ENCODE assay signal across 8 mouse cellular contexts in genomic region chr4:134918381-134918780, GRCm38 (mm10). TPM values are rescaled to one million over a fixed set of nuclear protein-coding genes. Genes with fewer than 3 reads are reported as not detected.
DNase-seq lines count a peak whose midpoint lies in the region; ATAC-seq lines count a peak whose summit lies in the region.

No protein-coding gene starts in this region.

- WGBS in forebrain, embryonic 15.5 days = 65% methylated on average over 7 of the region's 7 CpGs

- H3K4me2 ChIP-seq in forebrain, embryonic 15.5 days (replicated peaks) = no peak overlapping the region

- peak overlapping the region; percentile 69 for H3K27ac ChIP-seq in brown adipose tissue, adult 24 weeks (replicated peaks; ENCODE audit: low read depth, low read length)
- H3K27ac ChIP-seq in forebrain, embryonic 15.5 days (replicated peaks) = no peak overlapping the region

- no peaks in the 10 kb centered on the region for H3K9me3 ChIP-seq in forebrain, embryonic 15.5 days

- peak; percentile 55 to 57 for DNase-seq in spleen, adult 18-20 months
- DNase-seq in spleen, adult 12 weeks (ENCODE audit: low spot score) = no peak
- peak; percentile 75 for DNase-seq in kidney, postnatal 10 days
- peak; percentile 36 for DNase-seq in ovary, postnatal 14 days (ENCODE audit: low spot score)

- H3K4me3 ChIP-seq in brown adipose tissue, adult 24 weeks (ENCODE audit: insufficient read depth, low read depth, low read length) = no peak overlapping the region
- no peak overlapping the region for H3K4me3 ChIP-seq in forebrain, embryonic 15.5 days

- H3K27me3 ChIP-seq in forebrain, embryonic 15.5 days = no peaks in the 10 kb centered on the region

- ATAC-seq in erythroid progenitor cell, adult 5-6 weeks (replicated peaks; ENCODE audit: low FRiP score, poor library complexity, severe bottlenecking) = no peak
- ATAC-seq in erythroblast, adult 5-6 weeks (replicated peaks; ENCODE audit: low FRiP score, poor library complexity, severe bottlenecking) = no peak
- no peak for ATAC-seq in forebrain, embryonic 15.5 days (replicated peaks)

- H3K36me3 ChIP-seq in forebrain, embryonic 15.5 days = no peaks in the 10 kb centered on the region

- H3K9ac ChIP-seq in forebrain, embryonic 15.5 days (replicated peaks) = no peak overlapping the region

- H3K4me1 ChIP-seq in brown adipose tissue, adult 24 weeks (ENCODE audit: control insufficient read depth, insufficient read depth, insufficient read length, low read length) = no peaks in the 10 kb centered on the region; the same call in none of the 2 replicates
- peaks cover 22% of the 10 kb centered on the region for H3K4me1 ChIP-seq in forebrain, embryonic 15.5 days

RNA-seq across cellular contexts. Expression of gene Tmem50a, which starts 3.6 kb away (rescaled TPM):
- 110 and 115 TPM in 2 replicates for polyA plus RNA-seq in brown adipose tissue, adult 24 weeks (2012; ENCODE audit: insufficient read depth, insufficient read length, missing spikeins)
- 85.5 and 150 TPM in 2 replicates for total RNA-seq in erythroid progenitor cell, adult 5-6 weeks (2015; ENCODE audit: low replicate concordance)
- total RNA-seq in erythroid progenitor cell, adult 5-6 weeks (2017; ENCODE audit: low replicate concordance) = 70.6 and 90.5 TPM in 2 replicates
- total RNA-seq in erythroblast, adult 5-6 weeks (2015; ENCODE audit: low replicate concordance) = 150 and 151 TPM in 2 replicates
- 200 and 208 TPM in 2 replicates for total RNA-seq in erythroblast, adult 5-6 weeks (2017; ENCODE audit: low replicate concordance)
- 193 and 194 TPM in 2 replicates for polyA plus RNA-seq in forebrain, embryonic 15.5 days (2015; fragmentation: Nextera tagmentation; extraction: Ambion mirVana)

RNA-seq across cellular contexts. Expression of gene Rsrp1, which starts 5.0 kb away (rescaled TPM):
- 185 and 418 TPM in 2 replicates for polyA plus RNA-seq in brown adipose tissue, adult 24 weeks (2012; ENCODE audit: insufficient read depth, insufficient read length, missing spikeins)
- 722 and 849 TPM in 2 replicates for total RNA-seq in erythroid progenitor cell, adult 5-6 weeks (2015; ENCODE audit: low replicate concordance)
- 222 and 384 TPM in 2 replicates for total RNA-seq in erythroid progenitor cell, adult 5-6 weeks (2017; ENCODE audit: low replicate concordance)
- total RNA-seq in erythroblast, adult 5-6 weeks (2015; ENCODE audit: low replicate concordance) = 2,585 and 2,588 TPM in 2 replicates
- 1,104 and 1,368 TPM in 2 replicates for total RNA-seq in erythroblast, adult 5-6 weeks (2017; ENCODE audit: low replicate concordance)
- polyA plus RNA-seq in forebrain, embryonic 15.5 days (2015; fragmentation: Nextera tagmentation; extraction: Ambion mirVana) = 555 and 574 TPM in 2 replicates

RNA-seq across cellular contexts. Expression of gene Syf2, which starts 12.3 kb away (rescaled TPM):
- polyA plus RNA-seq in brown adipose tissue, adult 24 weeks (2012; ENCODE audit: insufficient read depth, insufficient read length, missing spikeins) = 71.8 and 75.9 TPM in 2 replicates
- 66.7 and 95.9 TPM in 2 replicates for total RNA-seq in erythroid progenitor cell, adult 5-6 weeks (2015; ENCODE audit: low replicate concordance)
- total RNA-seq in erythroid progenitor cell, adult 5-6 weeks (2017; ENCODE audit: low replicate concordance) = 180 and 263 TPM in 2 replicates
- 103 and 110 TPM in 2 replicates for total RNA-seq in erythroblast, adult 5-6 weeks (2015; ENCODE audit: low replicate concordance)
- 291 and 294 TPM in 2 replicates for total RNA-seq in erythroblast, adult 5-6 weeks (2017; ENCODE audit: low replicate concordance)
- 75.1 and 77.3 TPM in 2 replicates for polyA plus RNA-seq in forebrain, embryonic 15.5 days (2015; fragmentation: Nextera tagmentation; extraction: Ambion mirVana)

RNA-seq across cellular contexts. Expression of gene Rhd, which starts 54.0 kb away (rescaled TPM):
- polyA plus RNA-seq in brown adipose tissue, adult 24 weeks (2012; ENCODE audit: insufficient read depth, insufficient read length, missing spikeins) = not detected in 2 replicates
- total RNA-seq in erythroid progenitor cell, adult 5-6 weeks (2015; ENCODE audit: low replicate concordance) = 1,050 and 1,093 TPM in 2 replicates
- total RNA-seq in erythroid progenitor cell, adult 5-6 weeks (2017; ENCODE audit: low replicate concordance) = 1,285 and 1,461 TPM in 2 replicates
- 408 and 436 TPM in 2 replicates for total RNA-seq in erythroblast, adult 5-6 weeks (2015; ENCODE audit: low replicate concordance)
- total RNA-seq in erythroblast, adult 5-6 weeks (2017; ENCODE audit: low replicate concordance) = 820 and 839 TPM in 2 replicates
- 0.41 and 0.47 TPM in 2 replicates for polyA plus RNA-seq in forebrain, embryonic 15.5 days (2015; fragmentation: Nextera tagmentation; extraction: Ambion mirVana)
